26 mouse cellular contexts compared by ENCODE assay signal in the genomic region with DNA sequence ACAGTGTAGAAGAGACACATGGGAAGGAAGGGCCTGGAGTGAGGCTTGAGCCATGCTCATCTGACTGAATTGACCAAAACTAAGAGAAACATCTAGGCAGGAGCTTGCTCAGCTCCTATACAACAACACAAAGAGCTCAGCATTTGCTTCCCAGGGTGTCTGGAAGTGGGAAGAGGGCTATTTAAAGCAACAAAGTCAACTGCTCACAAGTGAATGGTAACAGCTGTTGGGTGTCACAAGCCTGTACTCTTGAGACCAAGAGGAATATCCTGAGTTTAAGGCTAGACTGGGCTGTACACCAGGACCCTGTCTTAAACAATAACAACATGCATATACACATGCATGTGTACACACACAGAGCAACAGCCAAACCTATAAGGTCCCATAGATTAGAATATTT.
A peak's percentile ranks its signal among the peaks of the same experiment; 100 is the strongest.
DNase-seq lines count a peak whose midpoint lies in the region; ATAC-seq and TF ChIP-seq lines count a peak whose summit lies in the region.
"Had no signal": no experiment of that assay in that cellular context is flagged by ENCODE, and none has a peak within 500 bp of the region (broad histone marks: within the 10 kb centered on the region; RNA-seq: fewer than 3 reads in every experiment).

No protein-coding gene starts in this region.

- no peak for TF ChIP-seq EP300 in lung, postnatal 0 days (IDR thresholded peaks at IDR 0.05)

- H3K36me3 ChIP-seq in heart, embryonic 12.5 days: peaks cover 58% of the 10 kb centered on the region
- H3K36me3 ChIP-seq in kidney, embryonic 15.5 days: 0 out of 2 replicates have a peak, but pooled peaks cover 4% of the 10 kb centered on the region
- peaks cover 8% of the 10 kb centered on the region for H3K36me3 ChIP-seq in lung, postnatal 0 days (ENCODE audit: insufficient read depth, low read length)
- H3K36me3 ChIP-seq: forebrain, embryonic 12.5 days; hindbrain, embryonic 12.5 days; neural tube, embryonic 12.5 days had no signal

- peak overlapping the region; percentile 67 for H3K27ac ChIP-seq in heart, embryonic 12.5 days (ENCODE audit: poor library complexity, severe bottlenecking)
- H3K27ac ChIP-seq in kidney, embryonic 15.5 days: no peak overlapping the region; the same call in 1 of the 2 replicates
- no peak overlapping the region for H3K27ac ChIP-seq in lung, postnatal 0 days (ENCODE audit: low read length)
- H3K27ac ChIP-seq: embryonic facial prominence, embryonic 12.5 days; forebrain, embryonic 12.5 days; gastrocnemius, adult 2 months; hindbrain, embryonic 12.5 days; limb, embryonic 15.5 days; neural tube, embryonic 12.5 days had no signal

- no peak overlapping the region for H3K4me3 ChIP-seq in heart, embryonic 12.5 days
- H3K4me3 ChIP-seq in kidney, embryonic 15.5 days (replicated peaks): no peak overlapping the region
- H3K4me3 ChIP-seq in lung, postnatal 0 days (ENCODE audit: low read depth, low read length): no peak overlapping the region
- H3K4me3 ChIP-seq: embryonic facial prominence, embryonic 12.5 days; erythroblast, embryonic 14.5 days; forebrain, embryonic 12.5 days; gastrocnemius, adult 2 months; hindbrain, embryonic 12.5 days; limb, embryonic 15.5 days; neural tube, embryonic 12.5 days had no signal

- peaks cover 12% of the 10 kb centered on the region; the same call in 1 of the 2 replicates for H3K9me3 ChIP-seq in heart, embryonic 12.5 days (replicated peaks)
- H3K9me3 ChIP-seq in kidney, embryonic 15.5 days (replicated peaks): no peaks in the 10 kb centered on the region
- no peaks in the 10 kb centered on the region for H3K9me3 ChIP-seq in lung, postnatal 0 days (ENCODE audit: low read length)
- H3K9me3 ChIP-seq: embryonic facial prominence, embryonic 12.5 days; forebrain, embryonic 12.5 days; limb, embryonic 15.5 days had no signal

- no peak overlapping the region for H3K9ac ChIP-seq in heart, embryonic 12.5 days
- H3K9ac ChIP-seq in kidney, embryonic 15.5 days: no peak overlapping the region
- H3K9ac ChIP-seq in lung, postnatal 0 days (replicated peaks; ENCODE audit: low read depth): no peak overlapping the region
- H3K9ac ChIP-seq: embryonic facial prominence, embryonic 12.5 days; forebrain, embryonic 12.5 days; hindbrain, embryonic 12.5 days; limb, embryonic 15.5 days; neural tube, embryonic 12.5 days had no signal

- no peak for ATAC-seq in heart, embryonic 12.5 days (ENCODE audit: insufficient number of reproducible peaks, low FRiP score)
- peak; percentile 43; the same call in 1 of the 2 replicates for ATAC-seq in kidney, embryonic 15.5 days (replicated peaks; ENCODE audit: low FRiP score)
- peak; percentile 37; the same call in 1 of the 2 replicates for ATAC-seq in lung, postnatal 0 days

- H3K27me3 ChIP-seq in heart, embryonic 12.5 days (replicated peaks): no peaks in the 10 kb centered on the region
- no peaks in the 10 kb centered on the region for H3K27me3 ChIP-seq in kidney, embryonic 15.5 days
- no peaks in the 10 kb centered on the region for H3K27me3 ChIP-seq in lung, postnatal 0 days (replicated peaks; ENCODE audit: insufficient read depth, low read length)
- H3K27me3 ChIP-seq: embryonic facial prominence, embryonic 12.5 days; forebrain, embryonic 12.5 days; hindbrain, embryonic 12.5 days; limb, embryonic 15.5 days; neural tube, embryonic 12.5 days had no signal

- no peak for DNase-seq in heart, adult 18-20 months
- no peak for DNase-seq in kidney, postnatal 10 days
- DNase-seq in lung, postnatal 0 days (ENCODE audit: low spot score): peak; percentile 38
- no peak for DNase-seq in lung, postnatal 14 days
- DNase-seq in cerebellum, adult 9-10 months: no peak
- DNase-seq in cerebellum, postnatal 25 days: no peak
- DNase-seq: adrenal gland, postnatal 25 days; cerebellum, postnatal 10 days; gastrocnemius, adult 2 months; kidney, adult 2 months; kidney, postnatal 36 days; lung, postnatal 36 days; midbrain, embryonic 14.5 days; retina, postnatal 1 day; right cerebral cortex, postnatal 25 days; spleen, adult 18-20 months; thymus, adult 2 months; thymus, postnatal 4 days had no signal

- H3K4me2 ChIP-seq in heart, embryonic 12.5 days: no peak overlapping the region
- no peak overlapping the region for H3K4me2 ChIP-seq in kidney, embryonic 15.5 days
- no peak overlapping the region for H3K4me2 ChIP-seq in lung, postnatal 0 days (replicated peaks; ENCODE audit: low read depth, low read length)
- H3K4me2 ChIP-seq: embryonic facial prominence, embryonic 12.5 days; forebrain, embryonic 12.5 days; hindbrain, embryonic 12.5 days; limb, embryonic 15.5 days; neural tube, embryonic 12.5 days had no signal

- peaks cover 11% of the 10 kb centered on the region for H3K4me1 ChIP-seq in heart, embryonic 12.5 days (replicated peaks)
- peaks cover 7% of the 10 kb centered on the region; the same call in 1 of the 2 replicates for H3K4me1 ChIP-seq in kidney, embryonic 15.5 days
- H3K4me1 ChIP-seq in lung, postnatal 0 days (ENCODE audit: insufficient read depth, low read depth, low read length): no peaks in the 10 kb centered on the region
- H3K4me1 ChIP-seq: embryonic facial prominence, embryonic 12.5 days; forebrain, embryonic 12.5 days; hindbrain, embryonic 12.5 days; limb, embryonic 15.5 days; neural tube, embryonic 12.5 days had no signal

- TF ChIP-seq CTCF in lung, postnatal 0 days (IDR thresholded peaks at IDR 0.05): no peak
